Mouse (Mus musculus): ENCODE results near the gene Ptprg. TPM values are rescaled to one million over a fixed set of nuclear protein-coding genes. Genes with fewer than 3 reads are reported as not detected.
A peak's percentile ranks its signal among the peaks of the same experiment; 100 is the strongest.

Ptprg gene
- polyA plus RNA-seq, 1 experiment from 2014 or later, result 55.8 TPM

- Histone ChIP-seq H3K9ac (no peak overlapping the region), H3K4me1 (peaks cover 17% of the 10 kb centered on the region), H3K36me3 (no peaks in the 10 kb centered on the region), H3K27me3 (no peaks in the 10 kb centered on the region), H3K4me2 (replicated peaks) (no peak overlapping the region), H3K27ac (no peak overlapping the region), H3K9me3 (replicated peaks) (no peaks in the 10 kb centered on the region), H3K4me3 (no peak overlapping the region)
- no peak for ATAC-seq (ENCODE audit: low FRiP score)
- 81% methylated on average over 4 of the region's 4 CpGs for WGBS
Observed at GRCm38 (mm10) chr14:11678201-11678600, 124.9 kb downstream of the Ptprg start.

- no peak overlapping the region for H3K9ac ChIP-seq
- no peak for ATAC-seq (ENCODE audit: low FRiP score)
- H3K9me3 ChIP-seq (replicated peaks), result no peaks in the 10 kb centered on the region
- no peak overlapping the region for H3K27ac ChIP-seq
- H3K4me1 ChIP-seq, result peaks cover 30% of the 10 kb centered on the region
- H3K36me3 ChIP-seq, result no peaks in the 10 kb centered on the region
- H3K27me3 ChIP-seq, result no peaks in the 10 kb centered on the region
- 74% methylated on average over 3 of the region's 3 CpGs for WGBS
- no peak overlapping the region for H3K4me3 ChIP-seq
- H3K4me2 ChIP-seq (replicated peaks), result no peak overlapping the region
Observed at GRCm38 (mm10) chr14:11679741-11680140, 126.4 kb downstream of the Ptprg start.

- Histone ChIP-seq H3K9me3 (replicated peaks) (no peaks in the 10 kb centered on the region), H3K27ac (no peak overlapping the region), H3K9ac (no peak overlapping the region), H3K36me3 (no peaks in the 10 kb centered on the region), H3K27me3 (no peaks in the 10 kb centered on the region), H3K4me3 (no peak overlapping the region), H3K4me1 (peaks cover 30% of the 10 kb centered on the region), H3K4me2 (replicated peaks) (no peak overlapping the region)
- 83% methylated on average over 2 of the region's 2 CpGs for WGBS
- ATAC-seq (ENCODE audit: low FRiP score), result no peak
Observed at GRCm38 (mm10) chr14:11680621-11681020, 127.3 kb downstream of the Ptprg start.

DNA sequence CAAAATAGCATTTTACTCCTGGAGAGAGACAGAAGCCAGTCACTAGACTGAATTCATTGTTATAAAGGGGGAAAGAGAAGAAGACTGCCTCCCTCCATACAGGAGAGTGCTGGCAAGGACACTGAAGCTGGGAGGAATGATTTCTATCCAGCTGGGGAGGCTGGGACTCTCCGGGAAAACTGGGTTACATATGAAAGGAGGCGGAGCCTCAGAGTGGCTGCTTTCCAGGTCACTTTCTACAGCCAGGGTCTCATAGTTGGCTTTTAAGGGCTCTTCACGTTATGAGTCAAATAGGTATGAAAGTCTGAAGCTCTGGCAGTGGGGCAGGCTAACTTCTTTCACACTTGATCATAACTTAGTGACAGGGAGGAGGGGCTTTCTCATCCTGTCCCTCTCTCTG lies 129.1 kb downstream of the Ptprg start:
- Histone ChIP-seq H3K9me3 (replicated peaks) (no peaks in the 10 kb centered on the region), H3K4me1 (peaks cover 30% of the 10 kb centered on the region), H3K36me3 (no peaks in the 10 kb centered on the region), H3K27me3 (no peaks in the 10 kb centered on the region), H3K4me3 (no peak overlapping the region), H3K9ac (no peak overlapping the region), H3K27ac (no peak overlapping the region), H3K4me2 (replicated peaks) (no peak overlapping the region)
- WGBS, result 26% methylated on average over 3 of the region's 3 CpGs
- ATAC-seq (ENCODE audit: low FRiP score), result 0 out of 2 replicates have a peak, but pooled peaks have one; percentile 7

- Histone ChIP-seq H3K4me2 (replicated peaks) (no peak overlapping the region), H3K27me3 (no peaks in the 10 kb centered on the region), H3K36me3 (no peaks in the 10 kb centered on the region), H3K9ac (peak overlapping the region; percentile 38; the same call in 1 of the 2 replicates), H3K27ac (peak overlapping the region; percentile 30; the same call in 1 of the 2 replicates), H3K9me3 (replicated peaks) (no peaks in the 10 kb centered on the region), H3K4me1 (peaks cover 33% of the 10 kb centered on the region), H3K4me3 (no peak overlapping the region)
- peak; percentile 47; the same call in 1 of the 2 replicates for ATAC-seq (ENCODE audit: low FRiP score)
- 33% methylated on average over 10 of the region's 10 CpGs for WGBS
Observed at GRCm38 (mm10) chr14:11683386-11684081, 130.2 kb downstream of the Ptprg start.

GRCm38 (mm10) chr14:11684104-11684503 lies 130.8 kb downstream of the Ptprg start:
- no peak for ATAC-seq (ENCODE audit: low FRiP score)
- Histone ChIP-seq H3K36me3 (no peaks in the 10 kb centered on the region), H3K4me2 (replicated peaks) (no peak overlapping the region), H3K9ac (no peak overlapping the region), H3K9me3 (replicated peaks) (no peaks in the 10 kb centered on the region), H3K27me3 (no peaks in the 10 kb centered on the region), H3K4me1 (peaks cover 36% of the 10 kb centered on the region), H3K4me3 (no peak overlapping the region), H3K27ac (no peak overlapping the region)
- WGBS, result 38% methylated on average over 2 of the region's 2 CpGs

DNA sequence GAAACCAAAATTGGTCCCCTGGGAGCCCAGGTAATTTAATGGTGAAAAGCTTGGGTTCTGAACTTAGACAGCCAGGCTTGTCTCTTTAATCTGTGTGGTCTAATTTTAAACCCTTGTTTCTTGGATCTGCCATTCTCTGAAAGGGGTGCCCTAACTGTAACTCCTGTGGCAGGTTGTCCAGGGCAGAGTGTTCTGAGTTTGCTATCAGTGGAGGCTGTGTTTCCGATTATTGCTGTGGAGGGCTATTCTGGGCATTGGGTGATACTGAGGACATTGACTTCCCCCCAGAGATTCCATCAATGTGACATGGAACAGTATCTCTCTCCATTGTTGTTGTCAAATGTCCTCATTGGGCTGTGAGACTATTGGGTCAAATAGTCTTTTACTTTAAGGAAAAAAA lies 134.2 kb downstream of the Ptprg start:
- no peaks in the 10 kb centered on the region for H3K36me3 ChIP-seq
- ATAC-seq (ENCODE audit: low FRiP score), result no peak
- 85% methylated on average over 1 of the region's 1 CpGs for WGBS
- no peaks in the 10 kb centered on the region for H3K9me3 ChIP-seq (replicated peaks)
- no peak overlapping the region for H3K4me2 ChIP-seq (replicated peaks)
- H3K27ac ChIP-seq, result no peak overlapping the region
- H3K9ac ChIP-seq, result no peak overlapping the region
- no peaks in the 10 kb centered on the region for H3K27me3 ChIP-seq
- H3K4me1 ChIP-seq, result peaks cover 35% of the 10 kb centered on the region
- H3K4me3 ChIP-seq, result no peak overlapping the region

- H3K9me3 ChIP-seq (replicated peaks), result no peaks in the 10 kb centered on the region
- no peak for ATAC-seq (ENCODE audit: low FRiP score)
- 77% methylated on average over 6 of the region's 6 CpGs for WGBS
Observed at GRCm38 (mm10) chr14:11688142-11688541, 134.8 kb downstream of the Ptprg start.

GRCm38 (mm10) chr14:11690066-11690465 lies 136.7 kb downstream of the Ptprg start:
- Histone ChIP-seq H3K4me2 (replicated peaks) (no peak overlapping the region), H3K4me3 (no peak overlapping the region), H3K4me1 (peaks cover 17% of the 10 kb centered on the region), H3K9ac (no peak overlapping the region), H3K36me3 (no peaks in the 10 kb centered on the region), H3K27me3 (no peaks in the 10 kb centered on the region), H3K9me3 (replicated peaks) (no peaks in the 10 kb centered on the region), H3K27ac (no peak overlapping the region)
- WGBS, result 93% methylated on average over 1 of the region's 1 CpGs
- no peak for ATAC-seq (ENCODE audit: low FRiP score)

More at GRCm38 (mm10) chr14:11688142-11688541, 134.8 kb downstream of the Ptprg start:
- Histone ChIP-seq H3K4me3 (no peak overlapping the region), H3K27ac (no peak overlapping the region), H3K4me2 (replicated peaks) (no peak overlapping the region), H3K27me3 (no peaks in the 10 kb centered on the region), H3K9ac (no peak overlapping the region), H3K4me1 (peaks cover 30% of the 10 kb centered on the region), H3K36me3 (no peaks in the 10 kb centered on the region)

- H3K9me3 ChIP-seq (replicated peaks), result no peaks in the 10 kb centered on the region
- 89% methylated on average over 3 of the region's 3 CpGs for WGBS
- H3K4me3 ChIP-seq, result no peak overlapping the region
- H3K4me1 ChIP-seq, result peaks cover 20% of the 10 kb centered on the region
- no peaks in the 10 kb centered on the region for H3K27me3 ChIP-seq
- H3K9ac ChIP-seq, result no peak overlapping the region
- H3K27ac ChIP-seq, result no peak overlapping the region
- no peak for ATAC-seq (ENCODE audit: low FRiP score)
- H3K36me3 ChIP-seq, result no peaks in the 10 kb centered on the region
- no peak overlapping the region for H3K4me2 ChIP-seq (replicated peaks)
Observed at GRCm38 (mm10) chr14:11691531-11691930, 138.2 kb downstream of the Ptprg start.

GRCm38 (mm10) chr14:11698880-11699279 lies 145.5 kb downstream of the Ptprg start:
- no peak for ATAC-seq (ENCODE audit: low FRiP score)
- Histone ChIP-seq H3K9ac (no peak overlapping the region), H3K4me2 (replicated peaks) (no peak overlapping the region), H3K4me3 (no peak overlapping the region), H3K36me3 (no peaks in the 10 kb centered on the region), H3K9me3 (replicated peaks) (no peaks in the 10 kb centered on the region), H3K4me1 (peaks cover 10% of the 10 kb centered on the region; the same call in 1 of the 2 replicates), H3K27me3 (no peaks in the 10 kb centered on the region), H3K27ac (no peak overlapping the region)
- 76% methylated on average over 4 of the region's 4 CpGs for WGBS

DNA sequence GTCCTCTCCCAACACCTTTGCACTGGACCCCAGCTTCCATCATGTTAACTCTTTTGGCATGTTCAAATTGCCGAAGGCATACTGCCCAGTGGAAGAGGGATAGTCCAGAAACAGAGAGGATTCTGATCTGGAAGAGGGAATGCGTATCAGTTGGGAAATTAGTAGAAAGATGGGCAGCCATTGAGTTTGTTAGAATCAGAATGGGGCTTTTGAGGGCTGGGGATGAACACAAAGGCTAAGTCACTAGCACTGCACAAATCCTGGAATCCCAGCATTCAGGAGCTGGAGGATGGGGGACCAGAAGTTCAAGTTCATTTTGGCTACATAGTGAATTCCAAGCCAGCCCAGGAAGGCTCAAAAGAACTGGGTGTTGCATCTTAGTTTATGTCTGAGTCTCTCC lies 146.3 kb downstream of the Ptprg start:
- WGBS, result 94% methylated on average over 2 of the region's 2 CpGs
- ATAC-seq (ENCODE audit: low FRiP score), result no peak
- Histone ChIP-seq H3K4me2 (replicated peaks) (no peak overlapping the region), H3K4me3 (no peak overlapping the region), H3K9ac (no peak overlapping the region), H3K4me1 (peaks cover 11% of the 10 kb centered on the region; the same call in 1 of the 2 replicates), H3K36me3 (no peaks in the 10 kb centered on the region), H3K9me3 (replicated peaks) (no peaks in the 10 kb centered on the region), H3K27ac (no peak overlapping the region), H3K27me3 (no peaks in the 10 kb centered on the region)
